Mouse (Mus musculus) 3T3-L1 (cell line): ENCODE results near the gene Scn3a.
"Not testable (repeated sequence)": the region's sequence is repeated elsewhere in the genome, so short reads cannot be mapped to it uniquely, and the experiment has no call there.

Experiments used
- DNase-seq: peaks from one replicate; pipeline ENCODE4 v3.0.0-alpha.2; 2015; ENCODE audit warnings: low read depth, low spot score

Scn3a gene

GRCm38 (mm10) chr2:65490450-65490849, 77.0 kb downstream of the Scn3a start:
- no peak for DNase-seq

- DNase-seq = peak; percentile 85
Measured at GRCm38 (mm10) chr2:65483434-65483833, 84.0 kb downstream of the Scn3a start.

DNA sequence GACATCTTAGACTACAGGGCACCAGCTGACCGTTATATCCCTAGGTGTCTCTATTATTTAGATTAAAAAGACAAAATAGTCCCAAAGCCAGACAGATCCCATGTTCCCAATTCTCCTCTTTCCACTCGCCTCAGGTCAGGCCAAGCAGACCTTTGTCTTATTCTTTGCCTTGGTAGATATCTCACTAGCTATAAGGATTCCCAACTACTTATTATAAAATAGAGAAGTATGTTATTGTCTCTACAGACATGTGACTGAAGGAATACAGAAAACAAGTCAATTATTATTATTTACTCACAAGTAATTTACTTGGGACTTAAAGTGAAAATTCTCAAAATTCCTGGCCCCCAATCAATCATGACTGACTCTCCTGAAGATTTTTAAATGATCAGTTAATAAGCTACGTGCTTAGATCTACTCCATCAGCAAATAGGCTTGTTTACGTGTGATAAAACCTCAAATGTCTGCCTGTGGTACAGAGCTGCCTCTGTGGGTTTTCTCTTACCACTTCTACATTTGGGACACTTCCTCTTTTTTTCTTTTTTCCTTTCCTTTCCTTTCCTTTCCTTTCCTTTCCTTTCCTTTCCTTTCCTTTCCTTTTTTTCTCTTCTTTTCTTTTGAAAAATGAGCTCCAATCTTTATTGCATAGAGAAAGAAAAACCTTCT, 86.3 kb downstream of the Scn3a start:
- no peak for DNase-seq

DNA sequence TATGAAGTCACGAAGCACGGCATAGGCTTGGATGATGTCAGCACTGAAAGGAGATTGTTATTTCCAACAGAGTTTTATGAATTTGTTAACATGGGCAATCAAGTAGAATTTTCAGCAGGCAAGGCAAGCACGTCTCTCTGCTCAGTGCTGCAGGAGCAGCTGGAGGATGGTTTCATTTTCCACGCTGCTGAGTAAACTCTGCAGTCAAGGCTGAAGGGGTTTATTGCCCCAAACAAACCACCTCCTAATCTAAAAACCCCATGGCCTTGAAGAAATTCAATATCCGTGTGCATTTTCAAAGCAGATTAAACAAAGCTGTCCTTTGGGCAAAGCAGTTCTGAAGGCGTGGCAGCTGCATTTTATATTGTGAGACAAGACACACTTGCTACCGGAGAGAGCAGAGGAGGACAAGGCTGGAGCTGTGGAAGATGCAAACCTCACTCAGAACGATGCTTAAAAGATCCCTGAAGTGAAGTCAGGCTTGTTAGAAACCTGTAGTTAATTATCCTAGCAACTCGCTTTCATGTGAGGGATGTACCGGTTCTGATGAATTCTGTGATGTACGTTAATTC, 96.0 kb downstream of the Scn3a start:
- DNase-seq = no peak

DNA sequence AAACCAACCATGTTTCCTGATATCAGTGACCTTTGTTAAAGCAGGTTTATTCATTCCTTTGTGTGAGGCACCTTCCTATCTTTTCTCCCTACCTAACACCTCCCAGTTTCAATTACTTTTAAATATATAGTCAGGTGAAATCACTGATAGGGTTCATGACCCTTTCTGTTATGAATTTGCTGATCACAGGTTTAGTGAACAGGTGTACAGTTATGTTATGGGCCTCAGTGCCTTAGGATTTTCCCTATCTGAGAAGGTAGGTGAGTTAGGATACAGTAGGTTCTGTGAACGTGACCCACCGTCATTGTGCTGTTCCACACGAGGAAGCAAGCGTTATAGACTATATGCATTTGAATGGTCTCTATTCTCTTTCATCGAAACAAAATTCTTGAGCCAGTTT, 101.7 kb downstream of the Scn3a start:
- no peak for DNase-seq

DNA sequence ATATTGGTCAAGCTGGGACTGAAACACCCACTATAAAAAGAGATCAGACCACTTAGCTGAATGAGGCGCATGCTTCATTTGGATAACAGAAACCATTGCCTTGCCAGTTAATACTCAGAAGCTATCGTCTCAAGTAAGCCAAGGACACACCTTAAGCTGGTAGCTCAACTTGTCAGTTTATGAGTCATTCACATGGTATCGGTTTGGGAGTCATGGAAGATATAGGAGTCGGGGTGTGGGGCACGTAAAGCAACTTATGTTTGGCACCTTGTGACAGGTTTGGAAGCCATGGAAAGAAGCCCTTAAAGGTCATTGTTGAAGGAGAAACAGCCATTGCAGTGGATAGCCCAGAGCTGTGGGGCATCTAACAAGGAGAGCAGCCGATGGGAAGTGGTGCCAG, 113.7 kb downstream of the Scn3a start:
- no peak for DNase-seq

GRCm38 (mm10) chr2:65451401-65452078, 115.9 kb downstream of the Scn3a start:
- DNase-seq = not testable (repeated sequence)

DNA sequence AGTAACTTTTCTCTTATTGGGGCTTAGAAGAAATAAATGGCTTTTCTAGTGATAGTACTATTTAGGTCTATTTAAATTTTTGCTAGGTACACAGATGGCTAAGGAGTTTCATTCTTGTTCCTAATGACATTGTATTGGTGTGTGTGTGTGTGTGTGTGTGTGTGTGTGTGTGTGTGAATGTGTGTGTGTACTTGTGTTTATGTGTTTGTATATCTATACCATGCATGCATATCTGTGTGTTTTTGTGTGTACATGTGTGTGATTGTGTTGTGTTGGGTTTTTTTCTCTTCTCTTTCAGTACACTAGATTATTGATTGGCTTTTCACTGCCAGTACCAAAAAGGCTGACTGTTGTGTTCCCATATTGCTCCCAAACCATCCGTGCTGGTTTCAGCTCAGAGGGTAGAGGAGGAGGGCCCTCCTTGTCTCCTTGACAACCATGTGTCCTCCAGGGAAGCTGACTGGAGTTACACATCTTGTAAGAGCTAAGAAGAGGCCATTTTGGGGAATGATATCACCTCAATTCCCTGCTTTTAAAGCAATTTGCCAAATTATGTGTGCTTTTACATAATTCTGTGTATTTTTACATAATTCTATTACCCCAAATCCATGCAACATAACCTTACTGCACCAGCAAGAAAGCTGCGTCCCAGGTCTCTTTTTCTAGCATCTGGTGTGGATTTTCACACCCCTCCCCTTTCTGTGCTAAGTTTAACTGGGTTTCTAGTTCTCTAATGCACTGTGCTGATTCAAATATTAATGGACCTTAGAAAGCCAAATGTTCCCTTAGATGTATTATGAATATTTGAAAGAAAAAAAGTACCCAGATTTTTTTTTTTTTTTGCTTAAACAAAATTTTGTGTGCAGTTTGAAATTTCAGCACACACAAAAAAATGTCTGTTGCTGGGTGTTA, 116.7 kb downstream of the Scn3a start:
- no peak for DNase-seq

GRCm38 (mm10) chr2:65449126-65449828, 118.2 kb downstream of the Scn3a start:
- no peak for DNase-seq

DNA sequence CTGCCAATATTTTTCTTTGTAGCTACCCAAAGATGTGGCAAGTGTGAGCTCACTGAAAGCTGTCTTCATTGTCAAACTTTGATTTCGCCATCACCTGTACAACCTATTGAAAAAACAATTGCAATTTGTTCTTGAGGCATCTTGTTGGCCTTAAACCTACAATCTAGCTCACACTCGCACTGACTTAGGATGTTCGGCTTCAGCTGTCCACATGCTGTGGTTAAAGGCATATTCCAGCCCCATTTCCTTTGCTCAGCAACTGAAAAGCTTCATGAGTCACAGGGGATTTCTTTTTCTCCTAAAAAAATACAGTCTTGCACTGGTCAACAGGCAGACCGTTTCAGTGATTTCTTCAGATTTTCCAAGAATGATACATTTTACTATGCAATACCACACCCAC, 124.3 kb downstream of the Scn3a start:
- peak; percentile 54 for DNase-seq

GRCm38 (mm10) chr2:65441566-65441965, 125.9 kb downstream of the Scn3a start:
- peak; percentile 89 for DNase-seq

- peak; percentile 30 for DNase-seq
Measured at GRCm38 (mm10) chr2:65441110-65441509, 126.3 kb downstream of the Scn3a start.

DNA sequence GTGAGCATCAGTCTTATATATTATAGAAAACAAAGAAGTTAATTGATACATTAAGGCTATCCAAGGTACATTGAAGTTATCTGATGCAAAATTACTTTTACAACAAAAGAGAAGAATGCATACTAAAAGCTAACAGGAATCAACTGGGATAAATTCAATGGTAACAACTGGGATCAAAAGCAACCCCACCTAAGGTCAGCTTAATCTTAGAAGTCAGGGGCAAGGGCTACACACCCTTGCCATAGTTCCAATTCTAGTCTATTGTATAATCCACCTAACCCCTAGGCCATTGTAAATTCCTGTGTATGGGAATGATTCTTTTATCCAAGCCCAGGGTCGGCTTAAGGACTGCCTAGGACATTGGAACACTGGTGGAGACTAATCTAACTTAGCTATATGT, 130.5 kb downstream of the Scn3a start:
- DNase-seq = no peak

DNA sequence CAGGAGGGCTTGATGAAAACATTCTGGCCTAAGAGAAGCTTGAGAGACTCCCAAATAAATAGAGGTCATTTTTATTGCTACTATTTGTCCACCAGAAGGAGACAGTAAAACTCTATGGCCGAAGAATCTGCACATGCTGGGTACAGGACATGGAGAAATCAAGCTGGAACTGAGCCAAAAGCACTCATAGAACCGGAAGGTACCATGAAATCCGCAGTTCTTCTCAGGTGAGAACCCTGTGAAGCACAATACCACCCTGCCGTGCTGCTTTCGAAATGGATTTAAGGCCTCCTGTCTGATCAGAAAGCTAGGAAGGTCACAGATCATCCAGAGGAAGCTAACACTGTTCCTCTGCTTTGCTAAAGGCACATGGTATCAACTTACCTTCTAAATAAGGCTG, 143.9 kb downstream of the Scn3a start:
- peak; percentile 9 for DNase-seq

GRCm38 (mm10) chr2:65421259-65422255, 145.9 kb downstream of the Scn3a start:
- no peak for DNase-seq

DNA sequence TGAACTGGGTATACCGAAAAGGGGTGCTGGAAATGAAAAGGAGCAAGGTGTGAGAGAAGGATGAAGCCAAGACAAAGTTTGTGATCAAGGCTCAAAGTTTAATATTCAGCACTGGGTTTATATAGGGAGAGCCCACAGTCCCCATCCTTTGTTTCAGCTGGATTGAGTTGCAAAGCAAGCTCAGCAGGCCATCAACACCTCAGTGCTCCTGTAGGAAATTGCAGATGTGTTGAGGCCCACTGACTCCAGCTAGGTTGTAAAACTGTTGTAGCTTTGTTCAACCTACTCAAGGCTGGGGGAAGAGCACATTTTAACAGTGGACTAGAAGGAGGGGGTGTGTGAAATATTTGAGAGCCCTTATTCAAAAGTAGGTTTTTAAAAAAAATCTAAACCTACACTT, 148.8 kb downstream of the Scn3a start:
- DNase-seq = no peak

DNA sequence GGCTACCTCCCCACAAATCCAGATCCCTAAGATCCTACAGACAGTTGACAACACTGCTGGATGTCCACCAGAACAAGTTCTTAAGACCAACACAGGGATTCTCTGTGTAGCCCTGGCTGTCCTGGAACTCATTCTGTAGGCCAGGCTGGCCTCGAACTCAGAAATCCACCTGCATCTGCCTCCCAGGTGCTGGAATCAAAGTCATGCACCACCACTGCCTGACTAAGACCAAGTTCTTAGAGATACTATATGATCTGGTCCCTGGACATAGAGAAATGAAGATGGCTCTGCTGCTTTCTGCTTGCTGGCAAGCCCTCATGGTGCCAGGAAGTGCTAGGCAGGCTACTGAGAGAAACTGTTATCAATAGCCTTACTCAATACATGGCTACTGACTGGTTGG, 150.9 kb downstream of the Scn3a start:
- no peak for DNase-seq

DNA sequence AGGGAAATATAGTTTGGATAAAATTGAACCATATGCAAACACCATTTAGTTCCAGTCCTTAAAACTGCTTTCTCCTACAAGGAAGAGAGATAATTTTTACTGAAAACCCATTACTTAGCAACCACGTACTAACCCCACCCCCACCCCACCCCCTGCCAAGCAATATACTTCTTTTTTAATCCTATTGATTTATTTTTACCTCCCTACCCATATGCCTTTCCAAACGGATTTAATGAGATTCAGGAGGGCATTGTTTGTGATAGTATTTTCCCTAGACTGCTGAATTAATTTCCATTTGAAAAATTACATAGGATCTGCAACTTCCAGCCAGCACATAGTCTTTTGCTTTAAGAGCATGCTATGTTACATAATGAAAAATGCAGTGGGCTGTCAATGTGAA, 152.1 kb downstream of the Scn3a start:
- no peak for DNase-seq

GRCm38 (mm10) chr2:65414806-65415281, 152.6 kb downstream of the Scn3a start:
- peak; percentile 29 for DNase-seq

- DNase-seq = peak; percentile 46
Measured at GRCm38 (mm10) chr2:65414237-65414636, 153.2 kb downstream of the Scn3a start.
